Mouse (Mus musculus) neutrophil, adult 5-6 weeks (primary cell): Measurements from ENCODE around the gene Cdh23. TPM values are rescaled to one million over a fixed set of nuclear protein-coding genes. Genes with fewer than 3 reads are reported as not detected.
A peak's percentile ranks its signal among the peaks of the same experiment; 100 is the strongest.
"Not testable (repeated sequence)": the region's sequence is repeated elsewhere in the genome, so short reads cannot be mapped to it uniquely, and the experiment has no call there.

Experiments used
- ATAC-seq: fragments of 151-379, 151-347 bp; 2 replicates; pipeline ENCODE4 v1.8.0; 2017; ENCODE audit warnings: mild to moderate bottlenecking, moderate TSS enrichment; ENCODE audit not compliant: insufficient number of reproducible peaks, poor library complexity, low FRiP score, severe bottlenecking; ENCODE audit errors: extremely low read depth
- total RNA-seq: library from RNA; stranded (forward); fragments of 200-1000 nt; gene quantifications from 2 replicates; pipeline ENCODE4 v1.2.3, GENCODE M21; 2017

The Cdh23 gene
- total RNA-seq, 1 experiment from 2014 or later, result 1.9 TPM

DNA sequence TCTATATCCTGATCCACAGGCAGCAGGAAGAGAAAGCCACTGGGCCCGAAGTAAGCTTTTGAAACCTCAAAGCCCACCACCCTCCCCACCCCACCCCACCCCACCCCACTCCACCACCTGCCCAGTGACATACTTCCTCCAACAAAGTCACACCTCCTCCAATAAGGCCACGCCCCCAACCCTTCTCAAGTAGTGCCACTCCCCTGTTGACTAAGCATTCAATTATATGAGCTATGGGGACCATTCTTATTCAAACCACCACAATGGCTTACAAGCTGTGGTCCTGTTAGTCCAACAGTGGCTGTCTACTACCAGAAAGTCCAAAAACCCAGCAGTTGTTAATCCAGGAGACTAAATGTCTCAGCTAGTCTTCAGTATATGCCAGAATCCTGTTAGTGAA lies 22.2 kb upstream of the Cdh23 start:
- ATAC-seq, result no peak

- no peak for ATAC-seq
Measured at GRCm38 (mm10) chr10:60716449-60716848, 20.2 kb upstream of the Cdh23 start.

- ATAC-seq, result not testable (repeated sequence)
Measured at GRCm38 (mm10) chr10:60712299-60712698, 16.0 kb upstream of the Cdh23 start.

GRCm38 (mm10) chr10:60708837-60709236 lies 12.5 kb upstream of the Cdh23 start:
- ATAC-seq, result no peak

DNA sequence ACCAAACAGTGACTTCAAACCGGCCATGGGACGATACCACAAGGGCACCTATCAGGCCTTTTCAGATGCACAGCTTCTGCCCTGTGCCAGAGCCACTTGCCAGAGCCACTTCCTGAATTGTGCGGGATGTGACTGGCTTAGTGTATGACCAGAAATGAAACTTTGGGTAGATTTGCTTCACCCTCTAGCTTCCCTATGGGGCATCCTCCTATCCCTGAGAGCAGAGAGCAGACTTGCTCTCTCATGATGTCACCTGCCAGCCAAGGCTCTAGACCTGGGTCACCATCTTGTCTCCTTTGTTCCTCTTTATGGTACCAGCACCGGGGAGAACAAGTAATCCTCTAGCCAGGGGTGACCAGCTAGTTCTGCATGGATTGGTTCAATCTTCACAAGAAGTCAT lies 10.0 kb upstream of the Cdh23 start:
- no peak for ATAC-seq

DNA sequence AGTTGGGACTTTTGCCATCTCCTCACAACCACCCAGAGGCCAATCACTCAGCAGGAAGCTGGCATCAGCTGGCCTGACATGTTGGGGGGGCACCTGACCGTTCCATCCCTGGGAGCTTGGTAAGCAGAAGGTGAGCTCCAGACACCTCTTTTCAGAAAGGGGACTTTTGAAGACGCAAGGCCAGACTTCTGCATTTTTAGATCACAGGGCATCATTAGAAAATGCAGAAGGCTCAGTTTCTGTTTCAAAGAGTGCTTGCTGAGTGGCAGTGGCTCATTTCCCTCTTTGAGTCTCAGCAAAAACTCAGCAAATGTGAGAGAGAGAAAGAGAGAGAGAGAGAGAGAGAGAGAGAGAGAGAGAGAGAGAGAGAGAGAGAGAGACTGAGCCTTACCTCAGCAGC lies 8.8 kb upstream of the Cdh23 start:
- peak; percentile 50; the same call in 1 of the 2 replicates for ATAC-seq

- peak; percentile 18; the same call in 1 of the 2 replicates for ATAC-seq
Measured at GRCm38 (mm10) chr10:60697775-60698174, 1.5 kb upstream of the Cdh23 start.

GRCm38 (mm10) chr10:60696975-60697374 lies 685 bp upstream of the Cdh23 start:
- peak; percentile 71 for ATAC-seq

- peak; percentile 17; the same call in 1 of the 2 replicates for ATAC-seq
Measured at GRCm38 (mm10) chr10:60691671-60692390, 4.5 kb downstream of the Cdh23 start.

DNA sequence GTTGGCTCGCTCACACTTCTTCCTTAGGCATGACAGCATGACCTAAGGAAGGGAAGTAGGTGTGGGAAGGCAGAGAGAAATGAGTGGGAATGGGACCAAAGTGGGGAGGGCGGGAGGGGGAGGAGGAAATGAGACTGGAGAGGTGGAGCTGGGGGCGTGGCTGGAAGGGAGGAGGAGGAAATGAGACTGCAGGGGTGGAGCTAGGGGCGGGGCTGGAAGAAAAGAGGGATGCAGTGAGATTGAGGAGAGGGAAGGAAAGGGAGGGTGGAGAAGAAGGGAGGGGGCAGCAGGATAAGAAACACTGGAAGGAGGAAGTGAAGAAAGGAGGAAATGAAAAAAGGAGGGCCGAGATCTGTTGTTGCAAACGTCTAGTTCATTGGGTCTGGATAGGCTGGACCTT lies 5.3 kb downstream of the Cdh23 start:
- no peak for ATAC-seq

- no peak for ATAC-seq
Measured at GRCm38 (mm10) chr10:60689396-60689795, 6.9 kb downstream of the Cdh23 start.

- no peak for ATAC-seq
Measured at GRCm38 (mm10) chr10:60687011-60687776, 9.1 kb downstream of the Cdh23 start.

- ATAC-seq, result no peak
Measured at GRCm38 (mm10) chr10:60686641-60686975, 9.7 kb downstream of the Cdh23 start.

- no peak for ATAC-seq
Measured at GRCm38 (mm10) chr10:60685764-60686640, 10.3 kb downstream of the Cdh23 start.

DNA sequence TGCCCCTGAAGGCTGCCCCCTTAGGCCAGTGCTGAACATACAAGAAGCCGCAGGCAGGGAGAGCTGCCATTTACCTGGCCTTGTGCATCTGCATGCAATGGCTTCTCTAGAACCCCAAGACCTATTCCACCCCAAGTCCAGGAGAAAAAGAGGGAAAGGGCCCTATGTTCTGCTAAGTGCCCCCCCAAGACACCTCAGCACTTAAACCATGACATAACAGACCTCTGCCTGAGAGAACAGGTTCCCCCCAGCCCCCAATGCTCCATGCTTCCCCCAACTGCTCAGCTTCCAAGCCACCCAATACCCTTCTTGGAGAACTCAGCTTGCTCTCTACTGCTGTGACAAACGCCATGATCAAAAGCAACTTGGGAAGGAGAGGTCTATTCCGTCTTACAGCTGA lies 17.4 kb downstream of the Cdh23 start:
- ATAC-seq, result no peak

- no peak for ATAC-seq
Measured at GRCm38 (mm10) chr10:60677319-60677718, 19.0 kb downstream of the Cdh23 start.

- ATAC-seq, result no peak
Measured at GRCm38 (mm10) chr10:60670166-60670565, 26.1 kb downstream of the Cdh23 start.

GRCm38 (mm10) chr10:60668591-60668990 lies 27.7 kb downstream of the Cdh23 start:
- no peak for ATAC-seq

DNA sequence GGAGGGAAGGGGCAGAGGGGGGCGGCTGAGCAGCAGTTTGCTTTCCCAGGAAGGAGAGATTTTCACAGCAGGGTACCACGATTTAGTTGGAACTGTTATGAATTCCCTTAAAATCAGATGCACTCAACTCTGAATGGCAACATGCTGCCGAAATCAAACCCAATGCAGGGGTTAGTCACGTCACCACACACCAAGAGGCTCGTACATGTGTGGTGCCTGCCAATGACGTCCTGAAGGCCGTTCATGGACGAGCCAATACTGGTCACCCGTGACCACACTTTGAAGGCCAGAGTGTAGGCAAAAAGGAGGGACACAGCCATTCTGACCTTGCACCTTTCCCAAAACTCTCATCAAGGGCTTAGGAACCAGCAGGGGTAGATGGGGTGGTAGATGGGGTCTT lies 35.3 kb downstream of the Cdh23 start:
- no peak for ATAC-seq
